Mouse (Mus musculus): ENCODE results near the gene Plcb4.

GRCm38 (mm10) chr2:135716180-135716579 is 57.4 kb downstream of the Plcb4 start:
- TF ChIP-seq CTCF (IDR thresholded peaks at IDR 0.05; ENCODE audit: borderline replicate concordance, control insufficient read depth, extremely low read depth, insufficient read depth, low read length, poor library complexity) (no peak), POLR2A (IDR thresholded peaks at IDR 0.05; ENCODE audit: control insufficient read depth, extremely low read depth, insufficient read depth, low read length, poor library complexity) (no peak)

All from thymus, adult 2 months (tissue).